Mouse (Mus musculus): ENCODE results near the gene Ecd. TPM values are rescaled to one million over a fixed set of nuclear protein-coding genes. Genes with fewer than 3 reads are reported as not detected.

Ecd gene
- total and polyA plus RNA-seq, 3 experiments, result 64.9 to 72.2 TPM; not detected in 1

- Histone ChIP-seq H3K9ac (ENCODE audit: control insufficient read depth, low read depth, low read length, poor library complexity, severe bottlenecking) (no peak overlapping the region), H3K4me3 (ENCODE audit: control insufficient read depth in 1 of 2, insufficient read depth in 1 of 2, low read depth in 2 of 2, low read length in 2 of 2) (no peak overlapping the region), H3K9me3 (replicated peaks; ENCODE audit: insufficient read depth, low read length) (no peaks in the 10 kb centered on the region), H3K36me3 (ENCODE audit: control insufficient read depth in 1 of 2, insufficient read depth in 2 of 2, low read length in 2 of 2) (peaks cover 0 to 11% of the 10 kb centered on the region in 2 experiments; a peak in 2 of 4 replicates), H3K27ac (ENCODE audit: control insufficient read depth, low read depth, low read length) (no peak overlapping the region), H3K27me3 (ENCODE audit: control insufficient read depth in 1 of 2, insufficient read depth in 2 of 2, low read length in 2 of 2) (no peaks in the 10 kb centered on the region), H3K4me1 (ENCODE audit: control insufficient read depth in 1 of 2, insufficient read depth in 2 of 2, low read length in 2 of 2) (no peaks in the 10 kb centered on the region), H3K79me2 (ENCODE audit: control insufficient read depth, insufficient read depth, low read length, poor library complexity) (no peaks in the 10 kb centered on the region)
- no peak for TF ChIP-seq CTCF (IDR thresholded peaks at IDR 0.05 in 2 of 3, conservative IDR thresholded peaks at IDR 0.05 in 1 of 3; ENCODE audit: control insufficient read depth in 1 of 3, insufficient read depth in 1 of 3, low read depth in 2 of 3, low read length in 3 of 3, poor library complexity in 1 of 3, severe bottlenecking in 1 of 3)
- no peak for TF ChIP-seq TBP (IDR thresholded peaks at IDR 0.05; ENCODE audit: low read depth, low read length)
- no peak for TF ChIP-seq ZMIZ1 (IDR thresholded peaks at IDR 0.05; ENCODE audit: low read depth, low read length)
- TF ChIP-seq JUND (IDR thresholded peaks at IDR 0.05; ENCODE audit: low read depth, low read length), result no peak
- TF ChIP-seq ELF1 (IDR thresholded peaks at IDR 0.05; ENCODE audit: low read depth, low read length), result no peak
- no peak for TF ChIP-seq UBTF (IDR thresholded peaks at IDR 0.05; ENCODE audit: borderline replicate concordance, insufficient read depth, low read depth, low read length)
- TF ChIP-seq KAT2A (conservative IDR thresholded peaks at IDR 0.05; ENCODE audit: low read depth, low read length), result no peak
- no peak for TF ChIP-seq MXI1 (IDR thresholded peaks at IDR 0.05; ENCODE audit: low read depth, low read length)
- TF ChIP-seq HCFC1 (IDR thresholded peaks at IDR 0.05; ENCODE audit: low read depth, low read length), result no peak
- no peak for TF ChIP-seq MAZ (IDR thresholded peaks at IDR 0.05; ENCODE audit: low read depth, low read length)
- no peak for TF ChIP-seq SIN3A (IDR thresholded peaks at IDR 0.05; ENCODE audit: low read length)
- no peak for TF ChIP-seq CHD1 (IDR thresholded peaks at IDR 0.05; ENCODE audit: low read depth, low read length)
- TF ChIP-seq MYC (IDR thresholded peaks at IDR 0.05; ENCODE audit: low read depth, low read length), result no peak
- TF ChIP-seq NELFE (IDR thresholded peaks at IDR 0.05; ENCODE audit: low read depth, low read length), result no peak
- no peak for TF ChIP-seq E2F4 (IDR thresholded peaks at IDR 0.05; ENCODE audit: borderline replicate concordance, low read depth, low read length)
- no peak for TF ChIP-seq MAFK (IDR thresholded peaks at IDR 0.05; ENCODE audit: borderline replicate concordance, low read depth, low read length)
- no peak for TF ChIP-seq MAX (IDR thresholded peaks at IDR 0.05; ENCODE audit: low read length)
- no peak for TF ChIP-seq USF1 (IDR thresholded peaks at IDR 0.05; ENCODE audit: low read depth, low read length)
- TF ChIP-seq TCF12 (IDR thresholded peaks at IDR 0.05; ENCODE audit: low read depth, low read length), result no peak
- no peak for DNase-seq (ENCODE audit: low read depth, low spot score)
Observed at GRCm38 (mm10) chr14:20324196-20324595, 23.7 kb downstream of the Ecd start.

- peak; percentile 60 for DNase-seq (ENCODE audit: low read depth, low spot score)
- Histone ChIP-seq H3K4me3 (ENCODE audit: control insufficient read depth in 1 of 2, insufficient read depth in 1 of 2, low read depth in 2 of 2, low read length in 2 of 2) (no peak overlapping the region), H3K36me3 (ENCODE audit: control insufficient read depth in 1 of 2, insufficient read depth in 2 of 2, low read length in 2 of 2) (peaks cover 0 to 4% of the 10 kb centered on the region in 2 experiments; a peak in 2 of 4 replicates), H3K4me1 (ENCODE audit: control insufficient read depth in 1 of 2, insufficient read depth in 2 of 2, low read length in 2 of 2) (no peaks in the 10 kb centered on the region), H3K9ac (ENCODE audit: control insufficient read depth, low read depth, low read length, poor library complexity, severe bottlenecking) (no peak overlapping the region), H3K9me3 (replicated peaks; ENCODE audit: insufficient read depth, low read length) (no peaks in the 10 kb centered on the region), H3K27me3 (ENCODE audit: control insufficient read depth in 1 of 2, insufficient read depth in 2 of 2, low read length in 2 of 2) (no peaks in the 10 kb centered on the region), H3K27ac (ENCODE audit: control insufficient read depth, low read depth, low read length) (no peak overlapping the region), H3K79me2 (ENCODE audit: control insufficient read depth, insufficient read depth, low read length, poor library complexity) (no peaks in the 10 kb centered on the region)
- TF ChIP-seq MYC (IDR thresholded peaks at IDR 0.05; ENCODE audit: low read depth, low read length), result no peak
- no peak for TF ChIP-seq NELFE (IDR thresholded peaks at IDR 0.05; ENCODE audit: low read depth, low read length)
- TF ChIP-seq RCOR1 (IDR thresholded peaks at IDR 0.05; ENCODE audit: low read depth, low read length), result no peak
- TF ChIP-seq ETS1 (IDR thresholded peaks at IDR 0.05; ENCODE audit: low read depth, low read length), result no peak
- TF ChIP-seq ZNF384 (IDR thresholded peaks at IDR 0.05; ENCODE audit: low read depth, low read length), result no peak
- TF ChIP-seq MXI1 (IDR thresholded peaks at IDR 0.05; ENCODE audit: low read depth, low read length), result no peak
- peak; percentile 49 for TF ChIP-seq RAD21 (IDR thresholded peaks at IDR 0.05; ENCODE audit: low read depth, low read length)
- TF ChIP-seq POLR2AphosphoS5 (IDR thresholded peaks at IDR 0.05; ENCODE audit: borderline replicate concordance, low read depth, low read length), result no peak
- TF ChIP-seq UBTF (IDR thresholded peaks at IDR 0.05; ENCODE audit: borderline replicate concordance, insufficient read depth, low read depth, low read length), result no peak
- no peak for TF ChIP-seq GATA1 (IDR thresholded peaks at IDR 0.05; ENCODE audit: low read depth, low read length)
- no peak for TF ChIP-seq MYB (IDR thresholded peaks at IDR 0.05; ENCODE audit: low read depth, low read length)
- TF ChIP-seq MAZ (IDR thresholded peaks at IDR 0.05; ENCODE audit: low read depth, low read length), result peak; percentile 53; the same call in 1 of the 2 replicates
- TF ChIP-seq JUND (IDR thresholded peaks at IDR 0.05; ENCODE audit: low read depth, low read length), result no peak
- TF ChIP-seq SMC3 (IDR thresholded peaks at IDR 0.05; ENCODE audit: low read depth, low read length), result peak; percentile 50
- no peak for TF ChIP-seq POLR2A (IDR thresholded peaks at IDR 0.05; ENCODE audit: control insufficient read depth in 1 of 2, insufficient read depth in 1 of 2, low read depth in 1 of 2, low read length in 2 of 2, poor library complexity in 1 of 2)
- no peak for TF ChIP-seq MAFK (IDR thresholded peaks at IDR 0.05; ENCODE audit: borderline replicate concordance, low read depth, low read length)
- no peak for TF ChIP-seq SIN3A (IDR thresholded peaks at IDR 0.05; ENCODE audit: low read length)
- TF ChIP-seq CHD2 (IDR thresholded peaks at IDR 0.05; ENCODE audit: low read length), result no peak
- no peak for TF ChIP-seq USF1 (IDR thresholded peaks at IDR 0.05; ENCODE audit: low read depth, low read length)
- peak; percentile 38 for TF ChIP-seq ZC3H11A (IDR thresholded peaks at IDR 0.05; ENCODE audit: low read depth, low read length)
- TF ChIP-seq POLR2AphosphoS2 (IDR thresholded peaks at IDR 0.05; ENCODE audit: low read length), result no peak
- peak; percentile 59 to 84 (median 63) for TF ChIP-seq CTCF (IDR thresholded peaks at IDR 0.05 in 2 of 3, conservative IDR thresholded peaks at IDR 0.05 in 1 of 3; ENCODE audit: control insufficient read depth in 1 of 3, insufficient read depth in 1 of 3, low read depth in 2 of 3, low read length in 3 of 3, poor library complexity in 1 of 3, severe bottlenecking in 1 of 3)
Observed at GRCm38 (mm10) chr14:20319420-20319819, 28.5 kb downstream of the Ecd start.
